Mouse (Mus musculus) midbrain, embryonic 12.5 days (tissue): ENCODE measurements at regions not wholly inside any gene's neighbourhood (a gene's known extent, or its start where the extent isn't known, plus 50 kb on each side); places are given as distances from the start of the nearest gene placed in this dataset.
"Not testable (repeated sequence)": the region's sequence is repeated elsewhere in the genome, so short reads cannot be mapped to it uniquely, and the experiment has no call there.

Source experiments
- ATAC-seq: fragments of 200-750 bp; cut with Nextera tagmentation; 2 replicates; pipeline ENCODE4 v1.8.0; 2017; ENCODE audit warnings: low read depth, moderate TSS enrichment, moderate library complexity; ENCODE audit not compliant: low FRiP score
- H3K27ac ChIP-seq: fragments of 300-500 bp; sonication (generic); replicated peaks from 2 replicates; pipeline ENCODE4 v1.5.1; 2016; ENCODE audit warnings: mild to moderate bottlenecking
- H3K27me3 ChIP-seq: fragments of 300-500 bp; sonication (generic); 2 replicates; pipeline ENCODE4 v1.6.1; 2016; ENCODE audit warnings: mild to moderate bottlenecking
- H3K36me3 ChIP-seq: fragments of 300-500 bp; sonication (generic); 2 replicates; pipeline ENCODE4 v1.6.1; 2016
- H3K4me1 ChIP-seq: fragments of 300-500 bp; sonication (generic); 2 replicates; pipeline ENCODE4 v1.6.1; 2016
- H3K4me2 ChIP-seq: fragments of 300-500 bp; sonication (generic); replicated peaks from 2 replicates; pipeline ENCODE4 v1.6.1; 2016; ENCODE audit warnings: mild to moderate bottlenecking, moderate library complexity
- H3K4me3 ChIP-seq: fragments of 300-500 bp; sonication (generic); 2 replicates; pipeline ENCODE4 v1.5.1; 2016; ENCODE audit warnings: mild to moderate bottlenecking
- H3K9ac ChIP-seq: fragments of 300-500 bp; sonication (generic); replicated peaks from 2 replicates; pipeline ENCODE4 v1.6.1; 2016; ENCODE audit warnings: mild to moderate bottlenecking, moderate library complexity
- H3K9me3 ChIP-seq: fragments of 300-500 bp; sonication (generic); 2 replicates; pipeline ENCODE4 v1.6.1; 2016; ENCODE audit warnings: mild to moderate bottlenecking
- WGBS: fragments of 180-500 bp; shearing (Covaris S2); methylation state at CpG from one replicate; pipeline ENCODE4 v1.1.7; 2016; 5-methylcytosine and 5-hydroxymethylcytosine counted together

DNA sequence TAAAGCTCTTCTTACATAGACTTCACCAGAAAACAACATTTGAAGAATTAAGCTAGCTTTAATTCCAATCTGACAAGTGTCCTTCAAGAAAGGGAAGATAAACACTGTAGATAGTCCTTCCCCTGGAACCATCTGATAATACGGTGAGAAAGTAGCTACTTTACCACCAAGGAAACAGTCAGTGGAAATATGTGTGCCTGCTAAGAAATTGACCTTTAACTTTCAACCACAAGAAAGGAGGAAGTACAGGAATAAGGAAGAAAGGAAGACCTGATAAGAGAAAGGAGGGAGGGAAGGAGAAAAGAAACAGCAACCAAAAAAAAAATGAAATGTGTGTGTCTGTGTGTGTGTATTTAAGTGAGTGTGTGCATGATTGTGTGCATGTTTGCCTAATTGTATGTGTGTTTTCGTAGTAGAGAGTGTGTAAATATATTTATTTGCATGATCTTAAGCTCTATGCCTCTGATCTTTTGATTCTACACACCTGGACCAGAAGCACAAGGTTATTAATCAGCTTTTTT, 831.3 kb downstream of the Pla2g4a start:
- 71% methylated on average over 2 of the region's 2 CpGs for WGBS
- H3K9ac ChIP-seq, result no peak overlapping the region
- no peaks in the 10 kb centered on the region for H3K4me1 ChIP-seq
- H3K27me3 ChIP-seq, result no peaks in the 10 kb centered on the region
- H3K27ac ChIP-seq, result no peak overlapping the region
- ATAC-seq, result no peak
- no peak overlapping the region for H3K4me2 ChIP-seq
- H3K36me3 ChIP-seq, result no peaks in the 10 kb centered on the region
- H3K9me3 ChIP-seq, result no peaks in the 10 kb centered on the region
- no peak overlapping the region for H3K4me3 ChIP-seq

- H3K4me3 ChIP-seq, result no peak overlapping the region
- no peaks in the 10 kb centered on the region for H3K9me3 ChIP-seq
- H3K4me2 ChIP-seq, result no peak overlapping the region
- no peak overlapping the region for H3K27ac ChIP-seq
- no peaks in the 10 kb centered on the region for H3K27me3 ChIP-seq
- H3K4me1 ChIP-seq, result no peaks in the 10 kb centered on the region
- no peaks in the 10 kb centered on the region for H3K36me3 ChIP-seq
- no peak overlapping the region for H3K9ac ChIP-seq
- ATAC-seq, result no peak
Measured at GRCm38 (mm10) chr1:149129138-149129537, 832.0 kb downstream of the Pla2g4a start.

DNA sequence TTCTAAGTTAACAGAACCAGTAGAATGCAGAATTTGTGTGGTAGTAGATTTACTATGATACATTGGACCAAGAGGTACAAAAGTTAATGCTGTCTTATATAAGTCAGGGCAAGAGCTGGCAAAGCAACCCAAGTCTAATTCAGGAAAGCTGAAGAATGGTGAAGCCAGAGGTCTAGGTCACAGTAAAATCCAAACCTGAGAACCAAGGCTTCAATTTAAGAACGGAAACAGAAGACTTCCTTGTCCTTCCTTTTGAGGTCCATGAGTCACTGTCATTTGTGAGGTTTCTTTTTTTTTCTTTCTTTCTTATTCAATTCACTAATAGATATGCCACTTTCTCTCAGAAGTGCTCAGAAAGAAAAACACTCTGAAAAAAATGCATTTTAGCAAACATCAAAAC, 833.4 kb downstream of the Pla2g4a start:
- Histone ChIP-seq H3K4me1 (no peaks in the 10 kb centered on the region), H3K4me2 (no peak overlapping the region), H3K9ac (no peak overlapping the region), H3K4me3 (no peak overlapping the region), H3K9me3 (no peaks in the 10 kb centered on the region), H3K27me3 (no peaks in the 10 kb centered on the region), H3K27ac (no peak overlapping the region), H3K36me3 (no peaks in the 10 kb centered on the region)
- ATAC-seq, result no peak
- 89% methylated on average over 1 of the region's 1 CpGs for WGBS

GRCm38 (mm10) chr1:149103396-149103795, 857.7 kb downstream of the Pla2g4a start:
- 79% methylated on average over 2 of the region's 2 CpGs for WGBS

GRCm38 (mm10) chr1:149097426-149097825, 863.7 kb downstream of the Pla2g4a start:
- Histone ChIP-seq H3K9me3 (no peaks in the 10 kb centered on the region), H3K9ac (no peak overlapping the region), H3K4me1 (no peaks in the 10 kb centered on the region), H3K27me3 (no peaks in the 10 kb centered on the region), H3K36me3 (no peaks in the 10 kb centered on the region), H3K27ac (no peak overlapping the region), H3K4me3 (no peak overlapping the region), H3K4me2 (no peak overlapping the region)
- 82% methylated on average over 1 of the region's 1 CpGs for WGBS
- no peak for ATAC-seq

More at GRCm38 (mm10) chr1:149103396-149103795, 857.7 kb downstream of the Pla2g4a start:
- Histone ChIP-seq H3K4me1 (no peaks in the 10 kb centered on the region), H3K36me3 (no peaks in the 10 kb centered on the region), H3K27ac (no peak overlapping the region), H3K4me3 (no peak overlapping the region), H3K9ac (no peak overlapping the region), H3K27me3 (no peaks in the 10 kb centered on the region), H3K4me2 (no peak overlapping the region), H3K9me3 (no peaks in the 10 kb centered on the region)
- ATAC-seq, result no peak

GRCm38 (mm10) chr1:149074681-149075080, 886.4 kb downstream of the Pla2g4a start:
- no peak overlapping the region for H3K27ac ChIP-seq
- H3K36me3 ChIP-seq, result no peaks in the 10 kb centered on the region
- no peaks in the 10 kb centered on the region for H3K9me3 ChIP-seq
- no peak overlapping the region for H3K4me2 ChIP-seq
- H3K27me3 ChIP-seq, result no peaks in the 10 kb centered on the region
- H3K4me3 ChIP-seq, result no peak overlapping the region
- no peak overlapping the region for H3K9ac ChIP-seq
- WGBS, result 62% methylated on average over 1 of the region's 1 CpGs
- H3K4me1 ChIP-seq, result no peaks in the 10 kb centered on the region
- ATAC-seq, result no peak

- Histone ChIP-seq H3K9ac (no peak overlapping the region), H3K4me3 (no peak overlapping the region), H3K27me3 (no peaks in the 10 kb centered on the region), H3K9me3 (no peaks in the 10 kb centered on the region), H3K36me3 (no peaks in the 10 kb centered on the region), H3K4me1 (no peaks in the 10 kb centered on the region), H3K4me2 (no peak overlapping the region), H3K27ac (no peak overlapping the region)
- ATAC-seq, result no peak
Measured at GRCm38 (mm10) chr1:149069570-149069969, 891.5 kb downstream of the Pla2g4a start.

- H3K4me1 ChIP-seq, H3K9me3 ChIP-seq, H3K27me3 ChIP-seq, H3K27ac ChIP-seq, H3K4me3 ChIP-seq, H3K4me2 ChIP-seq, H3K9ac ChIP-seq, ATAC-seq, H3K36me3 ChIP-seq: not testable (repeated sequence)
- 84% methylated on average over 3 of the region's 3 CpGs for WGBS
Measured at GRCm38 (mm10) chr1:149063011-149063410, 898.1 kb downstream of the Pla2g4a start.

DNA sequence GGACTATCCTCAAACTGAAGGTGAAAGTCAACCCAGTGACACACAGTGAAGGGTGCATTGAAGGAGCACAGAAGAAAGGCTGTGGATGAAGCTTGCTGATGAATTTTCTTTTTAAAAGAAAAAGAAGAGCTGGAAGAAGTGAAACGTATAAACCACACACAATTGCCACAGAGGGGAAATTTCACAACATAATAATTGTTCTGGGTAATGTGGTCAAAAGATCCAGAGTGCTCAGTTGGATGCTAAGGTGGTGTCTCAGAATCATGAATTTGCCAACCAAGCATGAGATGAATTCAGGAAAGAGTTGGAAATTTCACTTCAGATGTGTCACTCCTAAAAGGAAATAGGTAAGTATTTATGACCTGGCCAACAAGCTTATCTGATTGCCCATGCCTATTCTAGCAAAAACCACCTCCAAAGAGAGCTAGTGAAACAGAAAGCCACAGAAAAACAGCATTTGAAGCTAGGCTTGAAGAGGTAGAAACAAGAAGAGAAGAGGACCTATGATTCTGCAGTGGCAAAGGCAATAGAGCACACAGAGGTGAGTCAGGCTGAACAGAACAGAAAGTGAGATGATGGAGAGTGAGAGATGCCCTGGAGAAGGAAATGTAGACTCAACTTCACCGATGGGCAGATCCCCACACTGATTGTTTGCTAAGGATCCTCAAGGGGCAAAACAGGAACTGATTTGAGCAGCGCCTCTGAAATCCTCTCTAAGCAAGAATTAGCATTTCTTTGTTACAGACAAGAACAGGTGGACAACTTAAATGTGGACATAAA, 922.7 kb downstream of the Pla2g4a start:
- Histone ChIP-seq H3K4me1 (no peaks in the 10 kb centered on the region), H3K27me3 (no peaks in the 10 kb centered on the region), H3K36me3 (no peaks in the 10 kb centered on the region), H3K4me3 (no peak overlapping the region), H3K4me2 (no peak overlapping the region), H3K9ac (no peak overlapping the region), H3K9me3 (no peaks in the 10 kb centered on the region), H3K27ac (no peak overlapping the region)
- WGBS, result 80% methylated on average over 3 of the region's 3 CpGs
- no peak for ATAC-seq

GRCm38 (mm10) chr1:149028316-149028715, 932.8 kb downstream of the Pla2g4a start:
- H3K36me3 ChIP-seq, result no peaks in the 10 kb centered on the region
- 86% methylated on average over 3 of the region's 3 CpGs for WGBS
- H3K4me1 ChIP-seq, result no peaks in the 10 kb centered on the region
- H3K4me3 ChIP-seq, result no peak overlapping the region
- ATAC-seq, result no peak
- no peaks in the 10 kb centered on the region for H3K27me3 ChIP-seq
- H3K9me3 ChIP-seq, result no peaks in the 10 kb centered on the region
- H3K27ac ChIP-seq, result no peak overlapping the region
- H3K9ac ChIP-seq, result no peak overlapping the region
- no peak overlapping the region for H3K4me2 ChIP-seq

DNA sequence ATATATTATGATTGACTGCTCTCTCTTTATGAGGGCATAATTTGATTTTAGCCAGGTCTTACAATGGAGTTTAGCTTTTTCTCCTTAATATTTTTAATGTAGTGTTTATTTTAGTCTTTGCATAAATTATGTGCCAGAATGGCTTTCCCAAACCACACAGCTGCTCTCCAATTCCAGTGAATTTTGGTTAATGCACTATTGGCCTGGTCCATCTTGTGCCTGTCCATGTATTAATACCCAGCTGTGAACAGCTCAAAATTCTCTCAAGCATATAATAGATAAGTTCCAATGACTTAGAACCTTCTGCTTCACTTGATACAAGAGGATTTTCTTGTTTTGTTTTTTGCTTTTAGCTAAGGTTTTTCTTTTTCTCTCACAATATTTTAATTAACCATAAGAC, 939.4 kb downstream of the Pla2g4a start:
- Histone ChIP-seq H3K27me3 (no peaks in the 10 kb centered on the region), H3K9ac (no peak overlapping the region), H3K27ac (no peak overlapping the region), H3K4me1 (no peaks in the 10 kb centered on the region), H3K4me2 (no peak overlapping the region), H3K36me3 (no peaks in the 10 kb centered on the region), H3K4me3 (no peak overlapping the region), H3K9me3 (no peaks in the 10 kb centered on the region)
- no peak for ATAC-seq

DNA sequence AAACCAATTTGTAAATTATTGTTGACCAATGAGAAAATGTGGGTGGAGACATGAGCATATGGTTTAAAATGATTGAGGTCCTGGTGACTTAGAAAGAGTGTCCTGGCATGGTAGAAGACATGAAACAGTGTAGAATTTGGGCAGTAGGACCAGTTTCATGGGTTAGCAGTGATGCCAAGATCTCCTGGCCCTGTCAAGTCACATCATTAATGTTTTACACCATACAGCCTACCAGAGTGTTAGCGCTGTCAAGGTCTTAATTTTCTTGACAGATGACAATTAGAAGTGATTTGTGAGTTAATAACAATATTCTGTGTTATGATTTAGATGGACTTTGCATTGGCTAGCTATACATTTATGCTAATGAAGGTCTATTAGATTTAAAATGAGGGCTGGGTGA, 939.8 kb downstream of the Pla2g4a start:
- WGBS, result 93% methylated on average over 1 of the region's 1 CpGs
- no peaks in the 10 kb centered on the region for H3K9me3 ChIP-seq
- ATAC-seq, result no peak
- H3K4me2 ChIP-seq, result no peak overlapping the region
- H3K36me3 ChIP-seq, result no peaks in the 10 kb centered on the region
- no peak overlapping the region for H3K27ac ChIP-seq
- no peak overlapping the region for H3K4me3 ChIP-seq
- no peaks in the 10 kb centered on the region for H3K27me3 ChIP-seq
- H3K9ac ChIP-seq, result no peak overlapping the region
- no peaks in the 10 kb centered on the region for H3K4me1 ChIP-seq

DNA sequence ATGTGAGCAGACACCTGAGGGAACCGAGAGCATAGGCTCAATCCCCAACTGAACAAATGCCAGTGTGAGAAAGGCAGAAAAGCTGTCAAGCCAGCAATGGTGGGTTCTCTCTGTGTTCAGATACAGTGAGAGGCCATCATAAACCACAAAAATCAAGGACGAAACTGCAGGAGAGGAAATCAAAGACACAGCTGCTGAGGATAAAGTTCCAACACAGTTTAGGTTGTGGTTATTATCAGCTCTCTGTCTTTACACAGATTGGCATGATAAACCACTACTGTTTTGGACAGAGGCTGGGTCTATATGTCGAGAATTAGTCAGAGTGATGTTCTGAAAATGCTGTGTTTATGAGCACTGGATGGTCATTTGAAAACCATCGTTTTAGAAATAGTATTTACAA, 946.5 kb downstream of the Pla2g4a start:
- Histone ChIP-seq H3K9ac (no peak overlapping the region), H3K27ac (no peak overlapping the region), H3K4me3 (no peak overlapping the region), H3K36me3 (no peaks in the 10 kb centered on the region), H3K4me1 (no peaks in the 10 kb centered on the region), H3K9me3 (no peaks in the 10 kb centered on the region), H3K27me3 (no peaks in the 10 kb centered on the region), H3K4me2 (no peak overlapping the region)
- ATAC-seq, result no peak
- 87% methylated on average over 4 of the region's 4 CpGs for WGBS
